Mouse (Mus musculus) forebrain, embryonic 11.5 days (tissue): ENCODE measurements around the gene Rflna. TPM values are rescaled to one million over a fixed set of nuclear protein-coding genes. Genes with fewer than 3 reads are reported as not detected.

Experiments used
- ATAC-seq: fragments of 200-750 bp; cut with Nextera tagmentation; replicated peaks from 2 replicates; pipeline ENCODE4 v1.8.0; 2017; ENCODE audit warnings: moderate TSS enrichment; ENCODE audit not compliant: low FRiP score
- DNase-seq: peaks from one replicate; pipeline ENCODE4 v3.0.0-alpha.2; 2017; ENCODE audit warnings: low spot score
- H3K27ac ChIP-seq: fragments of 300-500 bp; sonication (generic); 2 replicates; pipeline ENCODE4 v1.5.1; 2014; ENCODE audit warnings: low read depth, low read length
- H3K27me3 ChIP-seq: fragments of 300-500 bp; sonication (generic); 2 replicates; pipeline ENCODE4 v1.6.1; 2014; ENCODE audit warnings: mild to moderate bottlenecking, low read length, mixed read lengths; ENCODE audit not compliant: control insufficient read depth, insufficient read depth
- H3K36me3 ChIP-seq: fragments of 300-500 bp; sonication (generic); 2 replicates; pipeline ENCODE4 v1.6.1; 2014; ENCODE audit warnings: mild to moderate bottlenecking, low read length, moderate library complexity, mixed read lengths; ENCODE audit not compliant: control insufficient read depth, insufficient read depth
- H3K4me1 ChIP-seq: fragments of 300-500 bp; sonication (generic); replicated peaks from 2 replicates; pipeline ENCODE4 v1.6.1; 2014; ENCODE audit warnings: low read length, mixed read lengths; ENCODE audit not compliant: control insufficient read depth, insufficient read depth
- H3K4me2 ChIP-seq: fragments of 300-500 bp; sonication (generic); 2 replicates; pipeline ENCODE4 v1.6.1; 2014; ENCODE audit warnings: low read depth, mild to moderate bottlenecking, low read length, moderate library complexity, mixed read lengths; ENCODE audit not compliant: severe bottlenecking
- H3K4me3 ChIP-seq: fragments of 300-500 bp; sonication (generic); 2 replicates; pipeline ENCODE4 v1.5.1; 2014; ENCODE audit warnings: low read depth, low read length
- H3K9ac ChIP-seq: fragments of 300-500 bp; sonication (generic); 2 replicates; pipeline ENCODE4 v1.6.1; 2014; ENCODE audit warnings: low read length
- H3K9me3 ChIP-seq: fragments of 300-500 bp; sonication (generic); 2 replicates; pipeline ENCODE4 v1.6.1; 2016; ENCODE audit warnings: low read length, mixed read lengths; ENCODE audit not compliant: control insufficient read depth
- WGBS: fragments of 180-500 bp; shearing (Covaris S2); extraction: QIAGEN DNeasy Blood & Tissue Kit; methylation state at CpG from one replicate; pipeline ENCODE4 v1.1.7; 2014; 5-methylcytosine and 5-hydroxymethylcytosine counted together
- polyA plus RNA-seq: library from polyadenylated mRNA; unstranded; fragments of >200 nt; fragmentation: Nextera tagmentation; extraction: Ambion mirVana; gene quantifications from 2 replicates; pipeline ENCODE4 v1.2.1, GENCODE M21; 2014

Gene Rflna
- polyA plus RNA-seq, 1 experiment from 2014 or later = 4.5 TPM

- no peak overlapping the region for H3K9ac ChIP-seq
- no peaks in the 10 kb centered on the region for H3K9me3 ChIP-seq
- no peaks in the 10 kb centered on the region for H3K36me3 ChIP-seq
- no peak overlapping the region for H3K27ac ChIP-seq
- DNase-seq (no peak), ATAC-seq (no peak)
- no peaks in the 10 kb centered on the region for H3K27me3 ChIP-seq
- H3K4me1 ChIP-seq = no peaks in the 10 kb centered on the region
- H3K4me2 ChIP-seq = no peak overlapping the region
- no peak overlapping the region for H3K4me3 ChIP-seq
- 84% methylated on average over 6 of the region's 6 CpGs for WGBS
These were observed 6.2 kb upstream of the Rflna start for GRCm38 (mm10) chr5:124996816-124997215.

DNA sequence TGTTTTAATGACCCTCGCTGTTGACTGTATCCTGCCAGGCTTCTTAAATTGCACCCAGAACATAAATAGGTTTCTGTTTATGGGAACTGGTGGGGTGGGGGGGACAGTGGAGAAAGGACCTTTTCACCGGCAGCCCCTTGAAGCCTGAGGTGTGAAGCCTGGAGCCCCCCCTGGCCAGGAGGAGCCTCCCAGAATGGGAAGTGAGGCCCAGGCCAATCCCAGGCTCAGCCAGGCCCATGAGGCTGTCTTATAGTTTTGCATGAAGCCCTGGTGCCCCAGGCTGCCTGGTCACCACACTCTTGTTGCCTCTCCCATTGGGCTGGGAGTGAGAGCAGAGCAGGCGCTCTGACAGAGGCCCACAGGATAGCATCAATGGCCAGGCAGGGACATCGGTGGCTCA is 5.1 kb upstream of the Rflna start:
- WGBS = 90% methylated on average over 4 of the region's 4 CpGs
- Histone ChIP-seq H3K9ac (no peak overlapping the region), H3K36me3 (no peaks in the 10 kb centered on the region), H3K27me3 (peaks cover under 1% of the 10 kb centered on the region; the same call in 1 of the 2 replicates), H3K4me2 (no peak overlapping the region), H3K9me3 (no peaks in the 10 kb centered on the region), H3K4me3 (no peak overlapping the region), H3K4me1 (no peaks in the 10 kb centered on the region), H3K27ac (no peak overlapping the region)
- no peak for DNase-seq
- ATAC-seq = no peak

- Histone ChIP-seq H3K4me1 (peaks cover 5% of the 10 kb centered on the region; the same call in 1 of the 2 replicates), H3K9ac (no peak overlapping the region), H3K36me3 (no peaks in the 10 kb centered on the region), H3K4me2 (no peak overlapping the region), H3K27ac (no peak overlapping the region), H3K4me3 (no peak overlapping the region), H3K9me3 (no peaks in the 10 kb centered on the region), H3K27me3 (peaks cover 20% of the 10 kb centered on the region)
- WGBS = 73% methylated on average over 10 of the region's 10 CpGs
- no peak for DNase-seq
- no peak for ATAC-seq
These were observed 2.2 kb upstream of the Rflna start for GRCm38 (mm10) chr5:125000756-125001250.

DNA sequence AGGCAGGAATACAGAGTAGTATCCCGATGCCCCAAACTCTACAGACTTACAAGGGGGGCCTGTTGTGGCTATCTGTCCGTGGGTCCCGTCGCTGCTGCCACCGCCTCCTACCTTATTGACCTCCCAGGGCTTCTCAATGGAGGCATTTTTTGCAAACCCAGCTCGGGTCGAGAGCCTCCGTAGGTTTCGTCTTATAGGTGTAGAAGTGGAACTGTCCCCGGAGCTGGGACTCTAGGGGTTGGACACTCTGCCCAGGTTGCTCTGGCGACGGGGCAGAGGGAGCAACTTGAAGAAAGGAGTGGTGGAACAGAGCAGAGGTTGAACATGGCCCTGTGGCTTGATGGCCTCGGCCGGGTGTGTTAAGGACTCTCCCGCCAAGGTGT is 843 bp downstream of the Rflna start:
- no peaks in the 10 kb centered on the region for H3K9me3 ChIP-seq
- H3K27me3 ChIP-seq = peaks cover 20% of the 10 kb centered on the region
- WGBS = 10% methylated on average over 15 of the region's 15 CpGs
- peak overlapping the region; percentile 15; the same call in 1 of the 2 replicates for H3K4me3 ChIP-seq
- H3K36me3 ChIP-seq = no peaks in the 10 kb centered on the region; the same call in 1 of the 2 replicates
- ATAC-seq = no peak
- no peak for DNase-seq
- H3K4me2 ChIP-seq = peak overlapping the region; percentile 45; the same call in 1 of the 2 replicates
- H3K27ac ChIP-seq = no peak overlapping the region
- peaks cover 7% of the 10 kb centered on the region; the same call in 1 of the 2 replicates for H3K4me1 ChIP-seq
- H3K9ac ChIP-seq = no peak overlapping the region

- peaks cover 7% of the 10 kb centered on the region; the same call in 1 of the 2 replicates for H3K4me1 ChIP-seq
- DNase-seq (no peak), ATAC-seq (no peak)
- no peaks in the 10 kb centered on the region for H3K9me3 ChIP-seq
- 82% methylated on average over 9 of the region's 9 CpGs for WGBS
- H3K4me3 ChIP-seq = no peak overlapping the region
- H3K27ac ChIP-seq = no peak overlapping the region
- H3K9ac ChIP-seq = no peak overlapping the region
- H3K27me3 ChIP-seq = peaks cover 20% of the 10 kb centered on the region
- H3K36me3 ChIP-seq = no peaks in the 10 kb centered on the region; the same call in 1 of the 2 replicates
- no peak overlapping the region for H3K4me2 ChIP-seq
These were observed 3.0 kb downstream of the Rflna start for GRCm38 (mm10) chr5:125005871-125006652.

DNA sequence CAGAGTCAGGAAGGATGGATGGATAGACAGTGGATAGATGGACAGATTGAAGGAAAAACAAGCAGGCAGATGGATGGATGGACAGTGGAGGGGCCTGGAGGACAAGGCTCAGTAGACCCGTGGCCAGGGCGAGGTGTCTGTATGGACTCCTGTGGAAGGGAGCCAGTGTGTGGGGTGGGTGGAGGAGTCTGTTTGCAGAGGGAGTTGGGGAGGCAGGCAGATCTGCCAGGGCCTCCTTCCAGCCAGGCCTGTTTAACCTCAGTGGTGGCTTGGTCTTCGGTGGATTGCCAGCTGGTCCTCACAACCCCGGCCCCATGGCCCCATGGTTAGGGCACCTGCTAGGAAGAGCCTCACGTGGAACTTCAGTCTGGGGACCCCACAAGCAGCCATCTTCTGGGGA is 3.9 kb downstream of the Rflna start:
- ATAC-seq (no peak), DNase-seq (no peak)
- Histone ChIP-seq H3K36me3 (no peaks in the 10 kb centered on the region; the same call in 1 of the 2 replicates), H3K27me3 (peaks cover 20% of the 10 kb centered on the region), H3K4me1 (peaks cover 7% of the 10 kb centered on the region; the same call in 1 of the 2 replicates), H3K4me3 (no peak overlapping the region), H3K27ac (no peak overlapping the region), H3K4me2 (no peak overlapping the region), H3K9me3 (no peaks in the 10 kb centered on the region), H3K9ac (no peak overlapping the region)
- 90% methylated on average over 5 of the region's 5 CpGs for WGBS

DNA sequence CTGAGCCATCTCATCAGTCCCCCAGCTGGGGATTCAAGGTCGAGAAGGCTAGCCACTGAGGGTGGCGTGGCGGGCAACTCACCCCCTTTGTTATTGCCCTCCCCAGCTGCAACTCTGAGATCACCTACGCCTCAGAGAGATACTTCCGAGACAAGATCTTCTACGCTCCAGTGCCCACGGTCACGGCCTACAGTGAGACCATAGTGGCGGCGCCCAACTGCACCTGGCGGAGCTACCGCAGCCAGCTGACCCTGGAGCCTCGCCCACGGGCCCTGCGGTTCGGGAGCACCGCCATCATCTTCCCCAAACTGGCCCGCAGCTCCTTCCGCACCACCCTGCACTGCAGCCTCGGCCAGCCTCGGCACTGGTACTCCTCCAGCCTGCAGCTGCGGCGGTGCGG is 8.1 kb downstream of the Rflna start:
- 92% methylated on average over 24 of the region's 24 CpGs for WGBS
- no peak overlapping the region for H3K27ac ChIP-seq
- DNase-seq = no peak

GRCm38 (mm10) chr5:125011628-125012027 is 8.6 kb downstream of the Rflna start:
- ATAC-seq = no peak
- no peaks in the 10 kb centered on the region for H3K27me3 ChIP-seq
- 95% methylated on average over 8 of the region's 8 CpGs for WGBS
- peaks cover under 1% of the 10 kb centered on the region; the same call in 1 of the 2 replicates for H3K36me3 ChIP-seq
- H3K9ac ChIP-seq = no peak overlapping the region
- H3K4me2 ChIP-seq = no peak overlapping the region
- no peak overlapping the region for H3K4me3 ChIP-seq
- no peak for DNase-seq
- H3K4me1 ChIP-seq = no peaks in the 10 kb centered on the region
- H3K9me3 ChIP-seq = no peaks in the 10 kb centered on the region
- no peak overlapping the region for H3K27ac ChIP-seq

More for the DNA sequence above, 8.1 kb downstream of the Rflna start:
- no peak overlapping the region for H3K4me3 ChIP-seq
- H3K4me2 ChIP-seq = no peak overlapping the region
- no peak for ATAC-seq
- H3K27me3 ChIP-seq = no peaks in the 10 kb centered on the region
- H3K4me1 ChIP-seq = no peaks in the 10 kb centered on the region
- H3K36me3 ChIP-seq = no peaks in the 10 kb centered on the region; the same call in 1 of the 2 replicates
- H3K9ac ChIP-seq = no peak overlapping the region
- H3K9me3 ChIP-seq = no peaks in the 10 kb centered on the region
